Mouse (Mus musculus) stomach, embryonic 16.5 days (tissue): ENCODE measurements around the gene Cap1. TPM values are rescaled to one million over a fixed set of nuclear protein-coding genes. Genes with fewer than 3 reads are reported as not detected.

Experiments used
- ATAC-seq: fragments of 200-750 bp; cut with Nextera tagmentation; 2 replicates; pipeline ENCODE4 v1.8.0; 2017; ENCODE audit warnings: moderate number of reproducible peaks, moderate TSS enrichment; ENCODE audit not compliant: insufficient read depth, low FRiP score
- H3K27ac ChIP-seq: fragments of 300-500 bp; sonication (generic); 2 replicates; pipeline ENCODE4 v1.5.1; 2014; ENCODE audit warnings: low read length
- H3K27me3 ChIP-seq: fragments of 300-500 bp; sonication (generic); 2 replicates; pipeline ENCODE4 v1.6.1; 2014; ENCODE audit warnings: low read length, control low read depth, mixed read lengths; ENCODE audit not compliant: control insufficient read depth, insufficient read depth
- H3K36me3 ChIP-seq: fragments of 300-500 bp; sonication (generic); 2 replicates; pipeline ENCODE4 v1.6.1; 2014; ENCODE audit warnings: low read length; ENCODE audit not compliant: control insufficient read depth, insufficient read depth
- H3K4me1 ChIP-seq: fragments of 300-500 bp; sonication (generic); 2 replicates; pipeline ENCODE4 v1.6.1; 2014; ENCODE audit warnings: low read length, control low read depth, mixed read lengths; ENCODE audit not compliant: control insufficient read depth, insufficient read depth
- H3K4me2 ChIP-seq: fragments of 300-500 bp; sonication (generic); 2 replicates; pipeline ENCODE4 v1.6.1; 2014; ENCODE audit warnings: low read depth, low read length, mixed read lengths
- H3K4me3 ChIP-seq: fragments of 300-500 bp; sonication (generic); replicated peaks from 2 replicates; pipeline ENCODE4 v1.5.1; 2014; ENCODE audit warnings: mild to moderate bottlenecking, low read length
- H3K9ac ChIP-seq: fragments of 300-500 bp; sonication (generic); 2 replicates; pipeline ENCODE4 v1.6.1; 2014; ENCODE audit warnings: low read length
- H3K9me3 ChIP-seq: fragments of 300-500 bp; sonication (generic); replicated peaks from 2 replicates; pipeline ENCODE4 v1.6.1; 2016; ENCODE audit warnings: low read length, control low read depth; ENCODE audit not compliant: control insufficient read depth
- WGBS: fragments of 180-500 bp; shearing (Covaris S2); extraction: QIAGEN DNeasy Blood & Tissue Kit; methylation state at CpG from one replicate; pipeline ENCODE4 v1.1.7; 2014; 5-methylcytosine and 5-hydroxymethylcytosine counted together
- polyA plus RNA-seq: library from polyadenylated mRNA; unstranded; fragments of >200 nt; fragmentation: Nextera tagmentation; extraction: Ambion mirVana; gene quantifications from 2 replicates; pipeline ENCODE4 v1.2.1, GENCODE M21; 2015

Gene Cap1
- polyA plus RNA-seq, 1 experiment from 2014 or later, result 75.1 TPM

DNA sequence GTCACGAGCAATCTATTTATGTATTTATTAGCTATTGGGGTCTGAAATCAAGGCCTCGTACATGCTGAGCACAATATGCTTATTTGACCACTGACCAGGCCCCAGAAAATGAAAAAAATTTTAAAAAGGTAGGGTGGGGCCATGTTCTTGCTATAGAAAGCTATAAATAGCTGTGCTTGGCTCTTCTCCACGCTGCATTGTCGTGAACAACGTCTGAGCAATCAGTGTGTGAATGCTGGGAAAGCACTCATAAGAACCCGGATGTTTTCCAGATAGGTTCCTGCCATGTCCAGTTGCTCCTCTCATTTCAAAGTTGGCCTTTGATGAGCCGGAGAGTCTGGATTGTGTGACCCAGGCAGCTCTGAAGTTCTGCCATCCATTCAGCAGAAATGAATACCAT lies 28.3 kb upstream of the Cap1 start:
- Histone ChIP-seq H3K27ac (no peak overlapping the region), H3K9me3 (no peaks in the 10 kb centered on the region), H3K4me1 (no peaks in the 10 kb centered on the region), H3K9ac (no peak overlapping the region), H3K27me3 (no peaks in the 10 kb centered on the region), H3K36me3 (no peaks in the 10 kb centered on the region; the same call in 1 of the 2 replicates), H3K4me2 (no peak overlapping the region), H3K4me3 (no peak overlapping the region)
- no peak for ATAC-seq
- 61% methylated on average over 7 of the region's 7 CpGs for WGBS

DNA sequence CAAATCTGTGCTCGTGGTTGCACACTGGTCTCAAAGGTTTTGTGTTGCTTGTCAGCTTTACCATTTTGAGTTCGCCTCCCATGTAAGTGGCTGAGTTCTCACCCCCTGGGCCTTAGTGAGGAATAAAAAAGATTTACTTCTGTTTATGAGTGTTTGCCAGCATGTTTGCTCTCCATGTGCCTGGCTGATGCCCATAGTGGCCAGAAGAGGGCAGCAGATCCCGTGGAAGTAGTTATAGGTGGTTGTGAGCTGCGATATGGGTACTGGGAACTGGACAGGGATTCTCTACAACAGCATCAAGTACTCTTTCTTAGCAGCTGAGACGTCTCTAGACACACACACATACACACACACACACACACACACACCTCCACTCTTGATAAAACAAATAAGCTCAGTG lies 26.8 kb upstream of the Cap1 start:
- H3K4me3 ChIP-seq, result no peak overlapping the region
- 70% methylated on average over 5 of the region's 5 CpGs for WGBS
- H3K36me3 ChIP-seq, result no peaks in the 10 kb centered on the region; the same call in 1 of the 2 replicates
- H3K27ac ChIP-seq, result no peak overlapping the region
- 0 out of 2 replicates have a peak, but pooled peaks cover 3% of the 10 kb centered on the region for H3K9me3 ChIP-seq
- no peaks in the 10 kb centered on the region for H3K4me1 ChIP-seq
- no peak for ATAC-seq
- H3K4me2 ChIP-seq, result no peak overlapping the region
- H3K27me3 ChIP-seq, result no peaks in the 10 kb centered on the region
- no peak overlapping the region for H3K9ac ChIP-seq

DNA sequence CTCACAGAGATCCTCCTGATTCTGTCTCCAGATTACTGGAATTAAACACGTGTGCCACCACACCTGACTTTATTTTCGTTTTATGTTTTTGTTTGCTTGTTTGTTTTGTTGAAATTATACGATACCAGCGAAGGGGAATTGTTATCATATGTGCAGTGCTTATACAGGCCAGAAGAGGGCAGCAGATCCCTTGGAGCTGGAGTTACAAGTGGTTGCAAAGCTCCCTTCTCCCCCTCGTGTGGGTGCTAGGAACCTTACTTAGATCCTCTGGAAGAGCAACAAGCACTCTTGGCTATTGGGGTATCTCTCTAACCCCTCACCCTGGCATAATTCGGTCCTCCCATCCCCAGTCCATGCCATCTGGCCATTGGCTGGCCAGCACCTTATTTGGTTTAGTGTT lies 24.7 kb upstream of the Cap1 start:
- Histone ChIP-seq H3K4me1 (no peaks in the 10 kb centered on the region), H3K9me3 (0 out of 2 replicates have a peak, but pooled peaks cover 4% of the 10 kb centered on the region), H3K27me3 (no peaks in the 10 kb centered on the region), H3K27ac (no peak overlapping the region), H3K4me2 (no peak overlapping the region), H3K9ac (no peak overlapping the region), H3K36me3 (no peaks in the 10 kb centered on the region; the same call in 1 of the 2 replicates), H3K4me3 (no peak overlapping the region)
- 46% methylated on average over 6 of the region's 6 CpGs for WGBS
- ATAC-seq, result no peak

DNA sequence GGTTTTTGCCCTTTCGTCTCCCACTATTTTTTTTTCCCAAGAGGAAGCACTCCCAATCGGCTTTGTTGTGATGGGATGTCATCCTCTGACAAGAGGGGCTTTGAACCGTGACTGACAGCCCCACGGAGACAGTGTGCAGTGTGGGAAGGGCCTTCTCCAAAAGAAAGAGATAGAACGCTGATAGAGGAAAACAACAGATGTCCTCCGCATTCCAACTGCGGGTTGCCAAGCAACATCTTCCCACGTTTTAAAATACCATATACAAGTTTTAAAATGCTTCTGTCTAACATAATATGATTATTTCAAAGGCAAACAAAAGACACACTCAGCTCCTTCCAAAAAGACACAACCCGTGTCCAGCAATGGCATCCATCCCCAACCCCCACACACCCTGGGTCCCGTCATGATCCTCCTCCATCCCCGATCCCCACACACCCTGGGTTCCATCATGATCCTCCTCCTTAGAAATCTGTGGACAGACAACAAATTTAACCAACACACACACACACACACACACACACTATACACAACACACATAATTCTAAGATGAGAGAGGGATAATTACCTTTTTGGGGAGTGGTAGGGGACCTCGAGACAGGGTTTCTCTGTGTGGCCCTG lies 23.8 kb upstream of the Cap1 start:
- no peak overlapping the region for H3K4me2 ChIP-seq
- H3K9ac ChIP-seq, result no peak overlapping the region
- no peak for ATAC-seq
- WGBS, result 52% methylated on average over 12 of the region's 12 CpGs
- H3K4me3 ChIP-seq, result no peak overlapping the region
- H3K36me3 ChIP-seq, result no peaks in the 10 kb centered on the region; the same call in 1 of the 2 replicates
- no peaks in the 10 kb centered on the region for H3K27me3 ChIP-seq
- H3K9me3 ChIP-seq, result 0 out of 2 replicates have a peak, but pooled peaks cover 4% of the 10 kb centered on the region
- H3K4me1 ChIP-seq, result no peaks in the 10 kb centered on the region
- no peak overlapping the region for H3K27ac ChIP-seq

DNA sequence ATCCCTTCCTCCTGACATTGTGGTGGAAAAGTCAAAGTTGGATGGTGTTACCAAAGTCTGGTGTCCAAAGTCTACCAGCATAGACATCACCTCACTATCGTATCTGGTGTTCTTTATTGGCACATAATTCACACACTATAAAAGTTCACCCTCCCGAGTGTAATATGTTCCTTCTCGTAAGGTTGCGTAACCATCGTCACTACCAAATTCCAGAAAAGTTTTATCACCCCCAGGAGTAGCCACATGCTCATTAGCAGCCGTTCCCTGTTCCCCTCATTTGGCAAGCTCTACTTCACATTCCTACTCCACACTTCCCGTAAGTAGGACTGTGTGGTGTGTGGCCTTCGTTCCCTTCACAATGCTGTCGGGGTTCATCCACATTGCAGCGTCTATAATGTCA lies 19.5 kb upstream of the Cap1 start:
- Histone ChIP-seq H3K27ac (no peak overlapping the region), H3K4me3 (no peak overlapping the region), H3K27me3 (no peaks in the 10 kb centered on the region), H3K9ac (no peak overlapping the region), H3K9me3 (0 out of 2 replicates have a peak, but pooled peaks cover 4% of the 10 kb centered on the region), H3K36me3 (no peaks in the 10 kb centered on the region), H3K4me2 (no peak overlapping the region), H3K4me1 (no peaks in the 10 kb centered on the region)
- ATAC-seq, result no peak
- WGBS, result 81% methylated on average over 10 of the region's 10 CpGs

DNA sequence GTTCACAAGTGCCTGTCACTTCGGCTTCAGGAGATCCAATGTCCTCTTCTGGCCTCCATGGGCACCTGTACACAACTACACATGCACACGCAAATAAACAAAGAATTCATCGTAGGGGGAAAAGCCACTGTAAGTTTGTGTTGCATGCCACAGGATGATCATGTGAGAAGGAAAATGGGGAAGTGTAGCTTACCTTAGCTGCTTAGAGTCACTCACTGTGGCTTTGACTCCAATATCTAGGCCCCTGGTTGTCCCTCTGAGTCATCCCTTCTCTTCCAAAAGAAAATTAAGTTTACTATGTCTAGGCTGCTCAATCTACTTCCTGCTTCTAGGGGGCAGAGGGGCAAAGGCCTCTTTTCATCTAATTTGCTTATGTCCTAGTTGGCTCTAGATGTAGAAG lies 17.9 kb upstream of the Cap1 start:
- Histone ChIP-seq H3K27me3 (no peaks in the 10 kb centered on the region), H3K4me2 (no peak overlapping the region), H3K4me1 (no peaks in the 10 kb centered on the region), H3K36me3 (no peaks in the 10 kb centered on the region), H3K27ac (no peak overlapping the region), H3K4me3 (no peak overlapping the region), H3K9me3 (0 out of 2 replicates have a peak, but pooled peaks cover 4% of the 10 kb centered on the region), H3K9ac (no peak overlapping the region)
- WGBS, result 85% methylated on average over 3 of the region's 3 CpGs
- no peak for ATAC-seq

DNA sequence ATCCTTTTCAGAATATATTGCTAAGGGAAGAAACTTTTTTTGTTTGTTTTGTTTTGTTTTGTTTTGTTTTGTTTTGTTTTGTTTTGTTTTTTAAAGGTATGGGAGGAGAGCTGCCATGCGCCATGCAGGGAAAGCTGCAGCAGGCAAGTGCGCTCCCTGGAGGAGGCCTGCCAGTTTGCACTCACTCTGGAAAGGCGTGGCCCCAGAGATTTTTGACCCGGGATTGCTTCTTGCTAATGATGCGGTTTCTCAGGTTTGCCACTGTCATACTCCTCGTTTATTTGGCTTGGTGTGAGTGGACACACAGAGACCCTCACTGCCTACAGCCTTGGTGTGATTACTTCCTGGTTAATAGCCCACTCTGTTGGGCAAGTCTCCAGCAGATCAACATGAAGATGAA lies 16.3 kb upstream of the Cap1 start:
- Histone ChIP-seq H3K4me1 (no peaks in the 10 kb centered on the region), H3K9ac (no peak overlapping the region), H3K4me3 (no peak overlapping the region), H3K9me3 (no peaks in the 10 kb centered on the region), H3K4me2 (no peak overlapping the region), H3K27me3 (no peaks in the 10 kb centered on the region), H3K27ac (no peak overlapping the region), H3K36me3 (no peaks in the 10 kb centered on the region)
- WGBS, result 21% methylated on average over 6 of the region's 6 CpGs
- ATAC-seq, result no peak

DNA sequence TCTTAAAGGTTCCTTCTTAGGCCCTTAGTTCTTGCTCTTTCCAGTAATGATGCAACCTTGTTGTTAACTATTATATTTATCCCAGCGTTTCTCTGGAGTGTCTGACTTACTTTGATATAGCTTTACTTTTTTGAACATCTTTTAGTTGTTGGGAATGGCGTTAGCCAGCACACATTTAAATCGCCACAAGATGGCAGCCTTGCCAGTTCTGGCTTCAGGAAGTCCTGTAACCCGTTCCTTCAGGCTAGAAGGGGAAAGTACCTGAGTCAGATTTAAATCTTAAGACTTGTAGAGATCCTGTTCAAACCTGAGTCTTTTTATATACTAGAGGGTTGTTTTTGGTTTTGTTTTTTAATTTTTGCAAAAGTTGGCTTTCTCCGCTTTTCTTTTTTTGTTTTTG lies 12.5 kb upstream of the Cap1 start:
- WGBS, result 17% methylated on average over 5 of the region's 5 CpGs

DNA sequence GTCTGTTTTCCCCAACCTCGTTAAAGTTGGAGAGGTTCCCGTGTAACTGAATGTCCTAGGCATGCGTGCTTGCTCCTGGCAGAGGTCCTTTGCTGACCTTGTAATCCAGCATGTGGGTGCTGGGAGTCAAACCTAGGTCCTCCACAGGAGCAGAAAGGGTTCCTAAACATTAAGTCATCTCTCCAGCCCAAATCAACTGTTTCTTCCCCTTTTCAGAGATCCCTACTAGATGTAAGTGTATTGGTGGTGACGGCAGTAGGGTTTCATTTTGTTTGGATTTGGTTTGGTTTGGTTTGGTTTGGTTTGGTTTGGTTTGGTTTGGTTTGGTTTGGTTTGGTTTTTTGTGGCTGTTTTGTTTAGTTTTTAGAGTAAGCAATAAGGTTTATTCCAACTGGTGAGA lies 11.9 kb upstream of the Cap1 start:
- no peaks in the 10 kb centered on the region for H3K4me1 ChIP-seq
- no peaks in the 10 kb centered on the region for H3K27me3 ChIP-seq
- no peak overlapping the region for H3K9ac ChIP-seq
- H3K4me3 ChIP-seq, result no peak overlapping the region
- H3K27ac ChIP-seq, result no peak overlapping the region
- no peak for ATAC-seq
- H3K36me3 ChIP-seq, result no peaks in the 10 kb centered on the region
- no peak overlapping the region for H3K4me2 ChIP-seq
- WGBS, result 75% methylated on average over 4 of the region's 4 CpGs
- H3K9me3 ChIP-seq, result no peaks in the 10 kb centered on the region

More for the DNA sequence above, 12.5 kb upstream of the Cap1 start:
- Histone ChIP-seq H3K36me3 (no peaks in the 10 kb centered on the region), H3K9me3 (no peaks in the 10 kb centered on the region), H3K4me1 (no peaks in the 10 kb centered on the region), H3K27me3 (no peaks in the 10 kb centered on the region), H3K9ac (no peak overlapping the region), H3K27ac (no peak overlapping the region), H3K4me3 (no peak overlapping the region), H3K4me2 (no peak overlapping the region)
- ATAC-seq, result no peak
